Mouse (Mus musculus) liver, embryonic 16.5 days (tissue): ENCODE measurements around the gene Arhgap31. TPM values are rescaled to one million over a fixed set of nuclear protein-coding genes. Genes with fewer than 3 reads are reported as not detected.

Experiments used
- ATAC-seq: fragments of 200-750 bp; cut with Nextera tagmentation; 2 replicates; pipeline ENCODE4 v1.8.0; 2017; ENCODE audit warnings: low read depth, mild to moderate bottlenecking, moderate number of reproducible peaks, moderate library complexity
- H3K27ac ChIP-seq: fragments of 300-500 bp; sonication (generic); 2 replicates; pipeline ENCODE4 v1.5.1; 2014; ENCODE audit warnings: mild to moderate bottlenecking, low read length
- H3K27me3 ChIP-seq: fragments of 300-500 bp; sonication (generic); 2 replicates; pipeline ENCODE4 v1.6.1; 2014; ENCODE audit warnings: low read depth, low read length, mixed read lengths; ENCODE audit not compliant: control insufficient read depth, insufficient read depth
- H3K36me3 ChIP-seq: fragments of 300-500 bp; sonication (generic); 2 replicates; pipeline ENCODE4 v1.6.1; 2014; ENCODE audit warnings: mild to moderate bottlenecking; ENCODE audit not compliant: control insufficient read depth, insufficient read depth
- H3K4me1 ChIP-seq: fragments of 300-500 bp; sonication (generic); 2 replicates; pipeline ENCODE4 v1.6.1; 2014; ENCODE audit warnings: low read depth, low read length, mixed read lengths; ENCODE audit not compliant: control insufficient read depth
- H3K4me2 ChIP-seq: fragments of 300-500 bp; sonication (generic); 2 replicates; pipeline ENCODE4 v1.6.1; 2014; ENCODE audit warnings: low read depth, low read length, mixed read lengths
- H3K4me3 ChIP-seq: fragments of 300-500 bp; sonication (generic); 2 replicates; pipeline ENCODE4 v1.5.1; 2014; ENCODE audit warnings: low read depth, mild to moderate bottlenecking, low read length
- H3K9ac ChIP-seq: fragments of 300-500 bp; sonication (generic); 2 replicates; pipeline ENCODE4 v1.6.1; 2014; ENCODE audit warnings: low read depth, low read length
- H3K9me3 ChIP-seq: fragments of 300-500 bp; sonication (generic); replicated peaks from 2 replicates; pipeline ENCODE4 v1.6.1; 2016; ENCODE audit warnings: low read length; ENCODE audit not compliant: control insufficient read depth
- WGBS: fragments of 180-500 bp; shearing (Covaris S2); extraction: QIAGEN DNeasy Blood & Tissue Kit; methylation state at CpG from one replicate; pipeline ENCODE4 v1.1.7; 2014; ENCODE audit not compliant: insufficient replicate concordance; 5-methylcytosine and 5-hydroxymethylcytosine counted together
- polyA plus RNA-seq: library from polyadenylated mRNA; unstranded; fragments of >200 nt; fragmentation: Nextera tagmentation; extraction: Ambion mirVana; gene quantifications from 2 replicates; pipeline ENCODE4 v1.2.1, GENCODE M21; 2015

Gene Arhgap31
- polyA plus RNA-seq, 1 experiment from 2014 or later: 1.7 TPM

DNA sequence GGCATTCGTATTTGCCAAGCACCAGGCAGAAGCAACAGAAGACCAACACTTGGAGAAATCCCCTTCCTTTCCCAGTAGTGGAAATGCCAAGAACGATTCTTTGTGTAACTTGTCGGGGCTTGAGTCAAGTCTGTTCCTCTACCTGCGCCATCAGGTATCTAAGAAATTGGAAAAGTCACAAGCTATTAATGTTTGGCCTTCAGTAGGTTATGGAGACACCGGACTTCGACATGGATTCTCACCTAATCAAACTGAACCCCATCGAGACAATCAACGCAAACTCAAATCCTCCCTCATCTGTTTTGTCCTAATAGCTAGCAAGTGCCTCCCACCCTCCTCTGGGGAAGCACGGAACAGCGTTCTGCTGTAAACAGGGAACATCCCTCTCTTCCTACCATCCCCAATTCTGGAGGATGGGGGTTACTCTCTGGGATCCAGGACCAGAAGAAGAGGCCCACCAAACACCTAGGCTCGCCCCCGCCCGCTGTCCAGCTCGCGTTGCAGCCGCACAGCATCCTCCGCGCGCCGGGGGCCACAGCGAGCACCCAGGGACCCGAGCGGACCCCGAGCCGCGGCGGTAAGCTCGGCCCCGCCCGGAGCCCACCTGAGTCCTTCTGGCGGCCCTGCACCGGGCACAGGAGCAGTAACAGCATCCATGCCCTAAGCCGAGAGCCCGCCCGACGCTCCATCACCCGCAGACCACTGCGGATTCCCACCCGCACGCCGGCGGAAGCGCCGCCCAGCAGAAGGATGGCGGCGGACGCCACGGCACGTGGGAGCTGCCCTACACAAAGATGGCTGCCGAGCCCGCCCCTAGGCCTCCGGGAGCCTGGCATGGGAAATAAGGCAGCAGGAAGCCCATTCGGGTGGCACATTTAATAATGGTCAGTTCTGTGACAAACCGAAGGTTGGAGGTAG is 163.3 kb downstream of the Arhgap31 start, which contains the start of gene Poglut1:
TSS of gene Poglut1 (minus strand) at position 780 of the 918 bp plus-strand sequence.
- peak within 1 kb of the TSS; percentile 84 for H3K4me3 ChIP-seq
- no peak within 1 kb of the TSS for H3K27ac ChIP-seq
- H3K9me3 ChIP-seq: no peaks in the 10 kb centered on the region
- 2% methylated on average over 54 of the region's 54 CpGs for WGBS
- peak within 1 kb of the TSS; percentile 76 for H3K9ac ChIP-seq
- no peaks in the 10 kb centered on the region; the same call in 1 of the 2 replicates for H3K36me3 ChIP-seq
- H3K4me1 ChIP-seq: peaks cover 9% of the 10 kb centered on the region
- peak within 1 kb of the TSS; percentile 92 for H3K4me2 ChIP-seq
- no peaks in the 10 kb centered on the region; the same call in 1 of the 2 replicates for H3K27me3 ChIP-seq
- peak; percentile 79 for ATAC-seq

Other genes with a start within 250 kb of the Arhgap31 start
- 10.6 and 11.2 TPM in 2 replicates for gene Timmdc1, start 190.6 kb downstream of the Arhgap31 start, polyA plus RNA-seq
- gene Poglut1, start 163.0 kb downstream of the Arhgap31 start, polyA plus RNA-seq: 6.5 and 7.2 TPM in 2 replicates
- 31.0 and 34.5 TPM in 2 replicates for gene Tmem39a, start 154.6 kb downstream of the Arhgap31 start, polyA plus RNA-seq
- 2.6 and 2.9 TPM in 2 replicates for gene B4galt4, start 29.0 kb upstream of the Arhgap31 start, polyA plus RNA-seq
- 1.4 and 1.7 TPM in 2 replicates for gene Upk1b, start 87.1 kb upstream of the Arhgap31 start, polyA plus RNA-seq
- not detected in 2 replicates for gene 4930435E12Rik, start 115.5 kb upstream of the Arhgap31 start, polyA plus RNA-seq
- gene Igsf11, start 179.4 kb upstream of the Arhgap31 start, polyA plus RNA-seq: 0.12 and 0.20 TPM in 2 replicates